Mouse (Mus musculus): ENCODE data around the gene Prlr. TPM values are rescaled to one million over a fixed set of nuclear protein-coding genes. Genes with fewer than 3 reads are reported as not detected.

Prlr gene
- polyA plus RNA-seq, 1 experiment from 2014 or later, result 2.0 TPM

DNA sequence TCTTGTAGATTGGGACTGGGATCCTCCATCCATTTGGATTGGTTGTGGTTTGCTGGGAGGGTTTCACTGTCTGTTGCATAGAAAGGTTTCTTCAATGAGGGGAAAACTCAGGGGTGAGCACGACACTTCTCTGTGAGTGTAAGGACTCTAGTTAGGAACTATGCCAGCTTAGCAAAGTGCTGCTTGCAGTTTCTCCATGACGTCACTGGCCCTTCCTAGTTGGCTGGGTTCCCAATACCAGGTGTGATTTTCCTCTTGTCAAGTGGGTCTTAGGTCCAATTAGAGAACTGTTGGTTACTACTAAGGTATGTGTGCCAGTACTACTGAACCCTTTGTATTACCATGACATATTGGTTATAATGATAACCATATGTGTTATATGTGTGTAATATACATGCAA, 51.6 kb downstream of the Prlr start:
- WGBS, result 69% methylated on average over 2 of the region's 2 CpGs
- no peak overlapping the region for H3K4me3 ChIP-seq
- H3K4me1 ChIP-seq (replicated peaks), result no peaks in the 10 kb centered on the region
- no peak for ATAC-seq (ENCODE audit: insufficient number of reproducible peaks, low FRiP score)
- no peaks in the 10 kb centered on the region for H3K9me3 ChIP-seq (replicated peaks)
- H3K4me2 ChIP-seq, result no peak overlapping the region
- no peak overlapping the region for H3K9ac ChIP-seq
- no peaks in the 10 kb centered on the region for H3K36me3 ChIP-seq
- H3K27ac ChIP-seq (ENCODE audit: poor library complexity, severe bottlenecking), result no peak overlapping the region
- no peaks in the 10 kb centered on the region for H3K27me3 ChIP-seq (replicated peaks)

DNA sequence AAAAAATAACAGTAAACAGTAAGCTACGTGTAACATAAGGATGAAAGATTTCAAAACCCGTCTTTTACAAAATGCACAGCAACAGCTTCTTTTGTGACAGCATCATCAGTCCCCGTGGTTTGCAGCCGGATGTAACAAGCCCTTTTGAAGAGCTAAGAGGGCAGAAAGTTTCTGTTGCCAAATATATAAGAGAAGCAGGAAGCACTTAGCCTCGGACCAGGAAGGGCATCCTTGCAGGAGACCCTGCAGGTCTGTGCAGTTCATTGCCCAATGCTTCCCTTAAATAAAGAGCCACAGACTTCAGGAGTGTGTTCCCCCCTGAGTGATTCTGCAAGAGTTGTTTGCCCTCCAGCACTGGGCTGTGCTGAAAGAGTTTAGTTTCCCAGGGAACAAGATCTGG, 58.9 kb downstream of the Prlr start:
- Histone ChIP-seq H3K36me3 (no peaks in the 10 kb centered on the region), H3K4me2 (no peak overlapping the region), H3K27me3 (replicated peaks) (no peaks in the 10 kb centered on the region), H3K4me3 (no peak overlapping the region), H3K4me1 (replicated peaks) (no peaks in the 10 kb centered on the region), H3K27ac (ENCODE audit: poor library complexity, severe bottlenecking) (no peak overlapping the region), H3K9me3 (replicated peaks) (no peaks in the 10 kb centered on the region), H3K9ac (no peak overlapping the region)
- ATAC-seq (ENCODE audit: insufficient number of reproducible peaks, low FRiP score), result no peak
- WGBS, result 74% methylated on average over 5 of the region's 5 CpGs

DNA sequence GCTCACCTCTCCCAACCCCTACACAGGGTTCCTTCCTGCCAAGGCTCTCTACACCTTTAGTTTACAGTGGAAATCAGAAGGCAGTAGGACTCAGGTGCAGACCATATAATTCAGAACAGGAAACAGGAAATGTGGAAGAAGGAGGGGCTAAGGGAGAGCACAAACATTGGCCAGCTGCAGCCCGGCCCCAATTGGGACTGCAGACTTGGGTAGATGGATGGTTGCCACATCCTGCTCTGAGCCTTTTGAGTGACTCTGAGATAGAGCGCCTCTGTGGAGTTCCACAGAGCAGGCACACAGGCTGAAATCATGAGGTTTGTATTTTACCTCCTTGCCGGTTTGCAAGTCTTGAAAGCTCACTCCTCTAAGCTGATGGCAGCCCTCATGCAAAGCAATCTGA, 59.8 kb downstream of the Prlr start:
- H3K9ac ChIP-seq, result no peak overlapping the region
- no peak overlapping the region for H3K4me2 ChIP-seq
- no peaks in the 10 kb centered on the region for H3K9me3 ChIP-seq (replicated peaks)
- no peaks in the 10 kb centered on the region for H3K4me1 ChIP-seq (replicated peaks)
- H3K36me3 ChIP-seq, result no peaks in the 10 kb centered on the region
- ATAC-seq (ENCODE audit: insufficient number of reproducible peaks, low FRiP score), result no peak
- no peak overlapping the region for H3K27ac ChIP-seq (ENCODE audit: poor library complexity, severe bottlenecking)
- no peaks in the 10 kb centered on the region for H3K27me3 ChIP-seq (replicated peaks)
- H3K4me3 ChIP-seq, result no peak overlapping the region
- WGBS, result 80% methylated on average over 3 of the region's 3 CpGs

DNA sequence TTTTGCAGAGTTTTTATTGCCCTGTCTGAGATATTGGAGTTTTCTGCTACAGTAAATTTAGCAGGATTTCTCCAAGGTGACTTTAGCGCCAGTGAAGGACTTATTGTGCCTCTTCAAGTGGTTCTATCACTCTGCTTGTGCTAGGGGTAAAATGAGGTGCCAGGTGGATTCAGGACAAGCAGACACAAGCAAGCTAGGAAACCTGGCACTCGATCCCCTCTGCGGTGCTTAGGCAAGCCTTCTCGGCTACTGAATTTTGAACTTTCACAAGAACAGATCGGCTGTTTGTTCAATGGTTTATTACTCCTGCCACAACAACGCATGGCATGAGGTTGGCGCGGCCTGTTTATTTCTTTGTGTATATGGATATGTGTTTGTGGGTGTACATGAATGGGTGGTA, 61.4 kb downstream of the Prlr start:
- Histone ChIP-seq H3K9me3 (replicated peaks) (no peaks in the 10 kb centered on the region), H3K36me3 (no peaks in the 10 kb centered on the region), H3K4me3 (no peak overlapping the region), H3K27me3 (replicated peaks) (no peaks in the 10 kb centered on the region), H3K9ac (no peak overlapping the region), H3K4me1 (replicated peaks) (no peaks in the 10 kb centered on the region), H3K4me2 (no peak overlapping the region), H3K27ac (ENCODE audit: poor library complexity, severe bottlenecking) (no peak overlapping the region)
- no peak for ATAC-seq (ENCODE audit: insufficient number of reproducible peaks, low FRiP score)
- 87% methylated on average over 8 of the region's 8 CpGs for WGBS

DNA sequence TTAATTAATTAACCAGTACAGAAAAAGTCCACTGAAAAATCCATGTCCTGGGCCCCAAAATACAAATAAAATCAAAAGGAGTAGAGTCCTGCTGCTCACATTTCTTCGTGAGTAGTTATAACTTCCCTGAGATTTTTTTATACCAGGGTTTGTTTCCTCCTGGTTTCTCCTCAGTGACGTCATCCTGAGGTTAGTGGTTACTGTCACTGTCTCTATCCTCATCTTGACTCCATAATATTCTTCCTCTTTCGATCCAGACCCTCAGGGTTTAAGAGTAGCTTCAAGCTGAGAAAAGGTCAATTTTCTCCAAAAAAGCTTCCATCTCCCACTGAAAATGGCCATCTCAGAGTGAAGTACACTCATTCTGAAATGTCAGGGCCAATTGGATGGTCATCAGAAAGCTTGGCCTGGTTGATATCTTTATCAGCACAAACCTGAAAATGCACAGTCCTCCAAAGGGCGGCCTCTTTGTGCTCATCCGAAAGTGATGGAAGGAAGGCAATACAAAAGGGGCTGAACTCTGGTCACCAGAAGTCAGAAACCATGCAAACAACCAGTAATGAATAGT, 63.3 kb downstream of the Prlr start:
- no peaks in the 10 kb centered on the region for H3K27me3 ChIP-seq (replicated peaks)
- no peak overlapping the region for H3K27ac ChIP-seq (ENCODE audit: poor library complexity, severe bottlenecking)
- ATAC-seq (ENCODE audit: insufficient number of reproducible peaks, low FRiP score), result no peak
- H3K4me2 ChIP-seq, result no peak overlapping the region
- H3K9me3 ChIP-seq (replicated peaks), result no peaks in the 10 kb centered on the region
- H3K36me3 ChIP-seq, result no peaks in the 10 kb centered on the region
- H3K4me1 ChIP-seq (replicated peaks), result no peaks in the 10 kb centered on the region
- no peak overlapping the region for H3K9ac ChIP-seq
- 78% methylated on average over 5 of the region's 5 CpGs for WGBS
- no peak overlapping the region for H3K4me3 ChIP-seq

DNA sequence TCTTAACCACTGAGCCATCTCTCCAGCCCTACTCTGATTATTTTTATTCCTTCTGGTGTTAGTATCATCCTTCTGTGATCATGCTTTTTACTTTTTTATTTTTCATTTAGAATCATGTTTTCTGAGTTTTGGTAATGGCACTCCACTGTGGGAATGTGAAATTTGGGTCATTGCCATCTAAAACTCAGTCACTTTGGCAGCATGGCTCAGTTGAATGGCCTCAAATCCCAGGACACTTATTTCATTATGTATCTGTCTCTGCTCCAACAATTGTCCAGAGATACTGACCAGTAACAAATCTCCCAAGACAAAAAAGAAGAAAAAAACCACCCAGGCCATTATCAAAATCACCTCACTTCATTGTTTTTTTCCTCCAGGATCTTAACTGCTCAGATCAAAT, 65.2 kb downstream of the Prlr start:
- Histone ChIP-seq H3K9me3 (replicated peaks) (no peaks in the 10 kb centered on the region), H3K9ac (no peak overlapping the region), H3K4me1 (replicated peaks) (no peaks in the 10 kb centered on the region), H3K4me2 (no peak overlapping the region), H3K27me3 (replicated peaks) (no peaks in the 10 kb centered on the region), H3K4me3 (no peak overlapping the region), H3K36me3 (no peaks in the 10 kb centered on the region), H3K27ac (ENCODE audit: poor library complexity, severe bottlenecking) (no peak overlapping the region)
- ATAC-seq (ENCODE audit: insufficient number of reproducible peaks, low FRiP score), result no peak

DNA sequence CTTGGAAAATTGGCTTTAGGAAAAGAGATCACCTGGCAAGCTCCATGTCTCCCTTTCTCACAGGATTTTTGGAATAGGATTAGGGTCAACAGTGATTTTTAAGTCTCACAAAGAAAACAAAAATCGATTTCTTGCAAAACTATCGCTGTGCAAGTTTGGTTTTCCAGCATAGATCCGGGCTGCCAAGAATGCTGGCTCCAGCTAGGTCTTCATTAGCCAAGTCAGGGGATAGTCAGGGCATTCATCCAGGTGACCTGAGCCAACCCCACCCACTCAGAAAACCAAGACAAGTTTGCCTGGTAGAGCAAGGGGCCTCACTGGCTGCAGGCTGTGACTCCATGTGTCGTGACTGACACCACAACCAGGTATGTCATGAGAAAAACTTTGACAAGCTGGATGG, 72.2 kb downstream of the Prlr start:
- WGBS, result 75% methylated on average over 4 of the region's 4 CpGs

DNA sequence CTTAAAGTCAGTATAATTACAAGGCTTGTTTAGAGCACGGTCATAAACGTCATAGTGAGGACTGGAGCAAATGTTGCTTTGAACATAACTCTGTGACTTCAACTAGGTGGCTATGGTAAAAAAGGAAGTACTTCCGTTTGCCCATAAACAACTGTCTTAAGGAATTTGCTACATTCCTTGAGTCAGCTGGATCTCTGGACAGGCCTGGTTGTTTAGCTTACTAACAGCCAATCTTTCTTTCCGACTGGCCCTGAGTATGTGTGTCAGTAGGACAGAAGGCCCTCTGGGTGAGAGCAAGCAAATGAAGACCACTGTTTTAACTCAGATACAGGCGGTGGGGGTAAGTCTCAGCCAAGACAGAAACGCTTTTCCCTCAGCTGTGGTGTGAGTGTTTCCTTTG, 73.7 kb downstream of the Prlr start:
- H3K9me3 ChIP-seq (replicated peaks), result no peaks in the 10 kb centered on the region
- no peak overlapping the region for H3K4me2 ChIP-seq
- no peak for ATAC-seq (ENCODE audit: insufficient number of reproducible peaks, low FRiP score)
- H3K27me3 ChIP-seq (replicated peaks), result no peaks in the 10 kb centered on the region
- WGBS, result 63% methylated on average over 6 of the region's 6 CpGs
- no peak overlapping the region for H3K27ac ChIP-seq (ENCODE audit: poor library complexity, severe bottlenecking)
- no peak overlapping the region for H3K4me3 ChIP-seq
- H3K9ac ChIP-seq, result no peak overlapping the region
- no peaks in the 10 kb centered on the region for H3K36me3 ChIP-seq
- H3K4me1 ChIP-seq (replicated peaks), result peaks cover 9% of the 10 kb centered on the region

More for the DNA sequence above, 72.2 kb downstream of the Prlr start:
- H3K4me2 ChIP-seq, result no peak overlapping the region
- H3K27me3 ChIP-seq (replicated peaks), result no peaks in the 10 kb centered on the region
- peaks cover 9% of the 10 kb centered on the region for H3K4me1 ChIP-seq (replicated peaks)
- H3K36me3 ChIP-seq, result no peaks in the 10 kb centered on the region
- no peak overlapping the region for H3K9ac ChIP-seq
- no peak overlapping the region for H3K4me3 ChIP-seq
- no peak overlapping the region for H3K27ac ChIP-seq (ENCODE audit: poor library complexity, severe bottlenecking)
- H3K9me3 ChIP-seq (replicated peaks), result no peaks in the 10 kb centered on the region
- ATAC-seq (ENCODE audit: insufficient number of reproducible peaks, low FRiP score), result no peak

DNA sequence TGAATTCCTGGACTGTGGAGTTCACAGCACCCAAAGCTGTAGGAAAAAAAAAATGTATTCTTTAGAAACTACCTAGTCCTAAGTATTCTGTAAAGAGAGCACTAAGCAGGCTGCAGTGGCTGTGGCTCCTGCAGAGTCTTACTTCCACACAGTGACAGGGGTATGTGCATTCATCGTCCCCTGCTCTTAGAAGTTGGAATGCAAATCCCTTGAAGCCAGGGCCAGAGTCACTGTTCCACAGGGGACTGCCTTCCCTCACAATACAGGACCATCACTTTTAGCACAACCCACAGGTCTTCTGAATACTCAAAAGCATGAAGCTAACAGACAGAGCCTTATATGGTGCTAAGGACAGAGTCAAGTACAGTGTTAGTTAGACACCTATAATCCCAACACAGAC, 75.5 kb downstream of the Prlr start:
- Histone ChIP-seq H3K9ac (no peak overlapping the region), H3K4me2 (no peak overlapping the region), H3K27me3 (replicated peaks) (no peaks in the 10 kb centered on the region), H3K9me3 (replicated peaks) (no peaks in the 10 kb centered on the region), H3K27ac (ENCODE audit: poor library complexity, severe bottlenecking) (peak overlapping the region; percentile 62), H3K36me3 (no peaks in the 10 kb centered on the region), H3K4me3 (no peak overlapping the region), H3K4me1 (replicated peaks) (peaks cover 9% of the 10 kb centered on the region)
- WGBS, result 18% methylated on average over 1 of the region's 1 CpGs
- ATAC-seq (ENCODE audit: insufficient number of reproducible peaks, low FRiP score), result no peak

DNA sequence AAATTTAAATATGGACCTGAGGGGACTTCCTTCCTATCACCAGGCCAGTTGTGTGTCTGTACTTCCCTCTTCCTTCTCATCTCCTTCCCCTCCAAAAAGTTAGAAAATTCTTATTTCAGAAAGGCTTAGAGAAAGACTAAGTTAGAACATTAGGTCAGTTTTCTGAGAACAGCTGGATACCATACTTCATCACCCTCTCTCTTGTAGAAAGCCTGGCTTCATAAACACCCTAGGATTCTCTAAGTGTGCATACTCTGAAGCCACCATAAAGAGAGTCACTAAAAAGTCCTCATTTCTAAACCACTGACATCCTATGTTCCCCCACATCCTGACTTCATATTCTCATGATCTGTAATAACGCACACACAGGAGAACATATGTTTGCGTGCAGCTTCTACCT, 85.2 kb downstream of the Prlr start:
- ATAC-seq (ENCODE audit: insufficient number of reproducible peaks, low FRiP score), result no peak
- Histone ChIP-seq H3K27me3 (replicated peaks) (no peaks in the 10 kb centered on the region), H3K36me3 (no peaks in the 10 kb centered on the region), H3K27ac (ENCODE audit: poor library complexity, severe bottlenecking) (no peak overlapping the region), H3K4me1 (replicated peaks) (no peaks in the 10 kb centered on the region), H3K9ac (no peak overlapping the region), H3K9me3 (replicated peaks) (no peaks in the 10 kb centered on the region), H3K4me3 (no peak overlapping the region), H3K4me2 (no peak overlapping the region)
- WGBS, result 86% methylated on average over 2 of the region's 2 CpGs

DNA sequence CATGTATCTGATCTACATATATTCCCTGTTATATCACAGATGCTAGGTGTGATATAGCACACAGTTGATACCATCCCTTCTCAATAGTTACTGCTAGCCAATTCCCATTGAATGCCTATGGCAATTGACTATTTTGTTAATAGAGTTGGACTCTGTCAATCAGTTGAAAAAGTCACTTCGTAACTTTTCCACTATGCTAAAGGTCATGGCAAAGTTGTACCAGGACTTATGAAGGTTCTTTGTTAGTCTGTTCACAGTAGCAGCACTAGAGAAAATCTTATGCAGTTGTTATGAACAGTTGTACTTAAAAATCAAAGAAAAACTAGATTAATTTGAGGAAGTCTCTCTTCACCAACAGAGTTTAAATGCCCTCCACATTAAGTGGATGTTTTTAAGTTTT, 85.6 kb downstream of the Prlr start:
- no peak for ATAC-seq (ENCODE audit: insufficient number of reproducible peaks, low FRiP score)
- H3K4me1 ChIP-seq (replicated peaks), result no peaks in the 10 kb centered on the region
- H3K36me3 ChIP-seq, result no peaks in the 10 kb centered on the region
- H3K9me3 ChIP-seq (replicated peaks), result no peaks in the 10 kb centered on the region
- no peak overlapping the region for H3K4me3 ChIP-seq
- no peak overlapping the region for H3K4me2 ChIP-seq
- no peak overlapping the region for H3K27ac ChIP-seq (ENCODE audit: poor library complexity, severe bottlenecking)
- 91% methylated on average over 1 of the region's 1 CpGs for WGBS
- no peak overlapping the region for H3K9ac ChIP-seq
- H3K27me3 ChIP-seq (replicated peaks), result no peaks in the 10 kb centered on the region

DNA sequence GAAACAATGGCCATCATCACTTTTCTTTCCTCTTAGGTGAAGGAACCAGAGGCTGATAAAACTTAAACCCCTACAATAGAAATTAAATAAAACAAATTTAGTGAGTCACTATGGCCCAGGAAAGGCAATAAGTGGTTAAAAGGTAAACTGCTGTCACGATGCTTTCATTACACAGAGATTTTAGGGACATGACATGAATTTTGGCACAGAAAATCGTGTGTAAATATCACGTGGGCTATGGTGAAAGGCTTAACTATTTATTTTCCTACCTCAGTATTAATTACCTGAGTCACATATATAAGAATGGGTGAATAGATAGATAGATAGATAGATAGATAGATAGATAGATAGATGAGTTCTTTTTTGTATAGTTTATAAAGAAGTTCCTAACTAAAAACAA, 86.4 kb downstream of the Prlr start:
- Histone ChIP-seq H3K27ac (ENCODE audit: poor library complexity, severe bottlenecking) (no peak overlapping the region), H3K36me3 (no peaks in the 10 kb centered on the region), H3K4me1 (replicated peaks) (no peaks in the 10 kb centered on the region), H3K9me3 (replicated peaks) (no peaks in the 10 kb centered on the region), H3K9ac (no peak overlapping the region), H3K27me3 (replicated peaks) (no peaks in the 10 kb centered on the region), H3K4me3 (no peak overlapping the region), H3K4me2 (no peak overlapping the region)
- WGBS, result 83% methylated on average over 3 of the region's 3 CpGs
- ATAC-seq (ENCODE audit: insufficient number of reproducible peaks, low FRiP score), result no peak
